Mouse (Mus musculus): ENCODE data around the gene Skida1. TPM values are rescaled to one million over a fixed set of nuclear protein-coding genes. Genes with fewer than 3 reads are reported as not detected.
"Not testable (repeated sequence)": the region's sequence is repeated elsewhere in the genome, so short reads cannot be mapped to it uniquely, and the experiment has no call there.

Gene Skida1
- total RNA-seq (2021) = 1 to 10 TPM; 4.8 to 5.7 TPM

- intact Hi-C loops (cut with DNase I) = loop anchor here (1.0 to 5.0 kb wide), 3 partner anchors 8 to 719 kb away; partner anchors contain the start of gene Bmi1
- peak; percentile 67 to 69 for DNase-seq
Measured at GRCm38 (mm10) chr2:18048453-18049075, at the start of gene Skida1. Gene Skida1, minus strand, starts transcription at chr2:18049051.

GRCm38 (mm10) chr2:18095804-18096203 is 47.0 kb upstream of the Skida1 start:
- intact Hi-C loops (cut with DNase I) = no loop called here
- DNase-seq = no peak

GRCm38 (mm10) chr2:18094319-18094718 is 45.5 kb upstream of the Skida1 start:
- DNase-seq = no peak
- intact Hi-C loops (cut with DNase I) = no loop called here

- intact Hi-C loops (cut with DNase I) = no loop called here
- no peak for DNase-seq
Measured at GRCm38 (mm10) chr2:18093858-18094257, 45.0 kb upstream of the Skida1 start.

- intact Hi-C loops (cut with DNase I) = not testable (repeated sequence)
Measured at GRCm38 (mm10) chr2:18087695-18088094, 38.8 kb upstream of the Skida1 start.

GRCm38 (mm10) chr2:18080182-18080860 is 31.5 kb upstream of the Skida1 start:
- no peak for DNase-seq
- intact Hi-C loops (cut with DNase I) = no loop called here

More at GRCm38 (mm10) chr2:18087695-18088094, 38.8 kb upstream of the Skida1 start:
- not testable (repeated sequence) for DNase-seq

- intact Hi-C loops (cut with DNase I) = no loop called here
Measured at GRCm38 (mm10) chr2:18071947-18072346, 23.1 kb upstream of the Skida1 start.

GRCm38 (mm10) chr2:18068071-18068796 is 19.4 kb upstream of the Skida1 start:
- DNase-seq = no peak
- intact Hi-C loops (cut with DNase I) = loop anchor here (5.0 kb wide), 1 partner anchor 139 kb away; no protein-coding TSS in a partner anchor

More at GRCm38 (mm10) chr2:18071947-18072346, 23.1 kb upstream of the Skida1 start:
- no peak for DNase-seq

- peak in 1 of 2 experiments; percentile 17 for DNase-seq
- intact Hi-C loops (cut with DNase I) = loop anchor here (5.0 kb wide), 1 partner anchor 141 kb away; no protein-coding TSS in a partner anchor
Measured at GRCm38 (mm10) chr2:18066436-18066835, 17.6 kb upstream of the Skida1 start.

- intact Hi-C loops (cut with DNase I) = loop anchor here (5.0 kb wide), 1 partner anchor 142 kb away; no protein-coding TSS in a partner anchor
- no peak for DNase-seq
Measured at GRCm38 (mm10) chr2:18065708-18066030, 16.8 kb upstream of the Skida1 start.

GRCm38 (mm10) chr2:18064941-18065707 is 16.3 kb upstream of the Skida1 start:
- DNase-seq = peak; percentile 84 to 86
- intact Hi-C loops (cut with DNase I) = loop anchor here (5.0 kb wide), 2 partner anchors 142 to 612 kb away; partner anchors contain the start of gene Bmi1

- intact Hi-C loops (cut with DNase I) = loop anchor here (5.0 kb wide), 1 partner anchor 613 kb away; the partner anchor contains the start of gene Bmi1
- DNase-seq = peak; percentile 93 to 94
Measured at GRCm38 (mm10) chr2:18064356-18064858, 15.6 kb upstream of the Skida1 start.

GRCm38 (mm10) chr2:18063763-18064251 is 15.0 kb upstream of the Skida1 start:
- intact Hi-C loops (cut with DNase I) = loop anchor here (2.0 to 5.0 kb wide), 2 partner anchors 17 to 613 kb away; partner anchors contain the start of gene Bmi1
- DNase-seq = peak; percentile 75 to 80

- no peak for DNase-seq
- intact Hi-C loops (cut with DNase I) = loop anchor here (5.0 kb wide), 1 partner anchor 617 kb away; the partner anchor contains the start of gene Bmi1
Measured at GRCm38 (mm10) chr2:18060396-18060795, 11.5 kb upstream of the Skida1 start.

- DNase-seq = no peak
- intact Hi-C loops (cut with DNase I) = loop anchor here (5.0 kb wide), 1 partner anchor 617 kb away; the partner anchor contains the start of gene Bmi1
Measured at GRCm38 (mm10) chr2:18059891-18060290, 11.0 kb upstream of the Skida1 start.

GRCm38 (mm10) chr2:18059063-18059462 is 10.2 kb upstream of the Skida1 start:
- intact Hi-C loops (cut with DNase I) = no loop called here
- DNase-seq = peak in 1 of 2 experiments; percentile 10

GRCm38 (mm10) chr2:18058146-18058708 is 9.4 kb upstream of the Skida1 start:
- peak in 1 of 2 experiments; percentile 22 for DNase-seq
- intact Hi-C loops (cut with DNase I) = no loop called here

GRCm38 (mm10) chr2:18057336-18058145 is 8.7 kb upstream of the Skida1 start:
- intact Hi-C loops (cut with DNase I) = no loop called here
- DNase-seq = peak; percentile 76 to 77
